Mouse (Mus musculus) layer of hippocampus, adult 18-20 months (tissue): ENCODE measurements around the gene Ccnc. TPM values are rescaled to one million over a fixed set of nuclear protein-coding genes. Genes with fewer than 3 reads are reported as not detected.

Experiments
- DNase-seq, 2 experiments: peaks; one replicate each; pipeline ENCODE4 v3.0.0; 2022; ENCODE audit warnings: low spot score in 2 of 2
- total RNA-seq, 2 experiments: library from RNA; stranded (reverse); gene quantifications; 2 replicates each; pipeline ENCODE4 v1.2.3; 2021

The Ccnc gene
- total RNA-seq, 2 experiments from 2014 or later = 33.0 to 40.3 TPM

DNA sequence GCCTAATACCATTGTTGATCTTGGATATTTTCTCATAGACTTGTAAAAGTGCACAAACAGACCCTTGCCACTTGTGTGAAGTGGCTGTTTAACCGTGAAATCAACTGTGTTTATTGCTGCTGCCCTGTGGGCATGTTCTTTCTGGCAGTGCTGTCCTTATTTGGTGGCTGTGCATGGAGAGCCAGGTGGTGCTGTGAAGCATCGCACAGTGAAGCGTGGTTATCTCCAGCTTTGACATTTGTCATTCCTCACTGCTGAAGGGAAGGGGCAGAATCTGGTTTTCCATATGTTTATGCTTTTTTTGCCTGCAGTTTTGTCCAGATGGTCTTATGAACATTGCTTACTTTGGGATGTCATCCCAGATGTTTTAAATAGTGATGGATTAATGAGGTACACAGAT, 66.1 kb downstream of the Ccnc start:
- DNase-seq = peak; percentile 49 to 77

DNA sequence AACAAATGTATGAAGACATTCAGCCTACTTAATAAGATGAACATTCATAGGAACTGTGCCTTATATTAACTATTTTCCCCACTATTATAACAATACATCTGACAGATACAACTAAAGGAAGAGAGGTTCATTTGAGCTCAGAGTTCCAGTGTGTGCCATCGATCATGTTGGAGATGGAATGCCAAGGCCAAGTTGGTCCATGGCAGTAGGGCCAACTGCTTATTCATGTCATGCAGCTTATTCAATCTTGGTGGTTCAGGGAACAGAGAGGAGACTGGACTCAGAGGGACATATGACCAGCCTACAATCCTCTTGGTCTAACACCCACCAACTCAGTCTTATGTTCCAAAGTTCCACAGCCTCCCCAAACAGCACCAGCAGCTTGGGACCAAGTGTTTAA, 73.5 kb downstream of the Ccnc start:
- DNase-seq = no peak

DNA sequence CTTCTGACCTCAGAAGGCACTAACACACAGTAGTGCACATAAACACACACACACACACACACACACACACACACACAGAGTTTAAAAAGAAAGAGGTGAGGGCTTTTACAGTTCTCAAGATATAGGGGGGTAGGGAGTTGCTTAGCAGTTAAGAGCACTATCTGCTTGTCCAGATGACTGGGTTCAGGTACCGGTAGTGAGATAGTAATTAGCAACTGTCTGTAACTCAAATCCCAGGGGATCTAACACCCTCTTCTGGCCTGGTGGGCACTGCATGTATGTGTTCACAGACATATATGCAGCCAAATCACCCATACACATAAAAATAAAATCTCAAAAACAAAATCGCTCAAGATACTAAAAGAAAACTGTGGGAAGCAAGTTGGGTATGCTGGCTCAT, 74.1 kb downstream of the Ccnc start:
- DNase-seq = no peak

DNA sequence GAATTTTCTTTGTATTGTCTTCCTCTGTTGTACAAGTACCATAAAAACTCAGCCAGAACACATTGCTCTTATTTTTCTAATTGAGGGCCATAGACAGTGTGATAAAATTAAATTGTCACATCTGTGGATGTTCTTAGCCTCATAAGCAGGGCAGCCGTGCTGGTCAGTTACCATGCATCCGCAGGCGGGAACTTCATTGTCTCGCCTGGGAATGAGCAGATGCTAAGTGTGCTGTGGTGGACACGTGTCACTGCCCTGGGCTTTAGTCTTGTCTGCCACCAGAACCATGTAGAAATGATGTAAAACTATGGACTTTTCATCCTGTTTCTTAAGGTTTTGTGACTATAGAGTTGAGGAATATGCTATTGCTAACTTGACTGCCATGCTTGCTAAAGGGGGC, 79.7 kb downstream of the Ccnc start:
- no peak for DNase-seq

Other genes with a start within 250 kb of the Ccnc start
- not detected for gene Prdm13, start 41.7 kb upstream of the Ccnc start, total RNA-seq
- gene Usp45, start 39.5 kb downstream of the Ccnc start, total RNA-seq = 10 to 100 TPM; 50.6 to 57.0 TPM
- gene Tstd3, start 39.5 kb downstream of the Ccnc start, total RNA-seq = 10 to 100 TPM; 23.8 to 24.6 TPM
- gene Pnisr, start 119.9 kb downstream of the Ccnc start, total RNA-seq = 100 to 1,000 TPM; 188 to 206 TPM
- 10 to 100 TPM; 11.0 to 12.2 TPM for gene Coq3, start 152.0 kb downstream of the Ccnc start, total RNA-seq
- gene Faxc, start 203.6 kb downstream of the Ccnc start, total RNA-seq = 10 to 100 TPM; 47.8 to 49.8 TPM